Mouse (Mus musculus): ENCODE data around the gene Zfp366. TPM values are rescaled to one million over a fixed set of nuclear protein-coding genes. Genes with fewer than 3 reads are reported as not detected.

Zfp366 gene
- polyA plus RNA-seq, 1 experiment from 2014 or later, result 0.43 TPM

DNA sequence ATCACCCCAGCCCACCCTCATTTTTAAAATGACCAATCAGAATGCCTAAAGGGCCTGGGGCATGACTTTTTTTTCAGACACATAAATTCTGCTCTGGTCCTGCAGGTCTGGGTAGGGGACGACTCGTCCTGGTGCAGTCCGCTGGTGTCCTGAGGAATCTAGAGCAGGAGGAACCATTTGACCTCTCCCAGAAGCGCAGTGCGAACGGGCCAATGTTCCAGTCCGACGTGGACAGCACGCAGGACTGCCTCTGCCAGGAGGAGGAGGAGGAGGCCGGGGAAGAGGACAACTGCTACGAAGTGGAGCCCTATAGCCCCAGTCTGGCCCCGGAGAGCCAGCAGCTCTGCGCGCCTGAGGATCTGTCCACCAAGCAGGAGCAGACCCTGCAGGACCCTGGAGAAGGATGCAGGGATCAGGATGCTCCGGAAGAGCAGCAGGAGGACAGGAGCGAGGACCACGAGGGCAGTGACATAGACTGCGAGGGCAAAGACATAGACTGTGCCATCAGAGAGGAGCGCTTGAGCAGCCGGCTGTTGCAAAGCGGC, 61.4 kb downstream of the Zfp366 start:
- Histone ChIP-seq H3K27me3 (replicated peaks; ENCODE audit: control insufficient read depth, insufficient read depth, low read length) (no peaks in the 10 kb centered on the region), H3K9me3 (replicated peaks; ENCODE audit: control insufficient read depth, low read length) (no peaks in the 10 kb centered on the region), H3K27ac (ENCODE audit: low read depth, low read length) (no peak overlapping the region), H3K4me1 (ENCODE audit: control insufficient read depth, insufficient read depth, low read length) (no peaks in the 10 kb centered on the region), H3K4me2 (ENCODE audit: low read length) (no peak overlapping the region), H3K4me3 (ENCODE audit: low read depth, low read length) (no peak overlapping the region), H3K9ac (ENCODE audit: low read length) (no peak overlapping the region), H3K36me3 (ENCODE audit: control insufficient read depth, insufficient read depth, low read length) (no peaks in the 10 kb centered on the region)
- DNase-seq (ENCODE audit: low spot score) (no peak), ATAC-seq (no peak)
- 82% methylated on average over 21 of the region's 21 CpGs for WGBS

DNA sequence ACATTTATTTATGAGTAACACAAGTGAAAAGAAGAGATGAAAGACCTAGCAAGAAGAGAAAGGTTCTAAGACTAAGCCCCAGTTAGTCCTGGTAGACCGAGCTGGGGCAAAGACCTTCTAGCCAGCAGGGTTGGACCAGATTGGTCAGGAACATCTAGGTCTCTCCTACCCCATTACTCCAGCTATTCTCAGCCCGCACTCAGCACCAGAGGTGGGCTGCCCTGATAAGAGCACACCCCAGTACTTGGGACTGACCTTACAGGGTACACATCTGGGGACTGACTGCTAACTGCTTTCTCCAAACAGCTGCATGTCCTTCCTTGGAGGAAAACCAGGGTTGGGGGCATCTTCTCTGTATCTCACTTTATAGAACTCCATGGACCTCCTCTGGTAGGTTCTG, 66.2 kb downstream of the Zfp366 start:
- no peaks in the 10 kb centered on the region for H3K4me1 ChIP-seq (ENCODE audit: control insufficient read depth, insufficient read depth, low read length)
- H3K9ac ChIP-seq (ENCODE audit: low read length), result no peak overlapping the region
- H3K27me3 ChIP-seq (replicated peaks; ENCODE audit: control insufficient read depth, insufficient read depth, low read length), result no peaks in the 10 kb centered on the region
- 92% methylated on average over 2 of the region's 2 CpGs for WGBS
- H3K4me2 ChIP-seq (ENCODE audit: low read length), result no peak overlapping the region
- H3K36me3 ChIP-seq (ENCODE audit: control insufficient read depth, insufficient read depth, low read length), result no peaks in the 10 kb centered on the region
- H3K27ac ChIP-seq (ENCODE audit: low read depth, low read length), result no peak overlapping the region
- DNase-seq (ENCODE audit: low spot score), result no peak
- H3K9me3 ChIP-seq (replicated peaks; ENCODE audit: control insufficient read depth, low read length), result no peaks in the 10 kb centered on the region; the same call in 1 of the 2 replicates
- no peak overlapping the region for H3K4me3 ChIP-seq (ENCODE audit: low read depth, low read length)
- ATAC-seq, result no peak

DNA sequence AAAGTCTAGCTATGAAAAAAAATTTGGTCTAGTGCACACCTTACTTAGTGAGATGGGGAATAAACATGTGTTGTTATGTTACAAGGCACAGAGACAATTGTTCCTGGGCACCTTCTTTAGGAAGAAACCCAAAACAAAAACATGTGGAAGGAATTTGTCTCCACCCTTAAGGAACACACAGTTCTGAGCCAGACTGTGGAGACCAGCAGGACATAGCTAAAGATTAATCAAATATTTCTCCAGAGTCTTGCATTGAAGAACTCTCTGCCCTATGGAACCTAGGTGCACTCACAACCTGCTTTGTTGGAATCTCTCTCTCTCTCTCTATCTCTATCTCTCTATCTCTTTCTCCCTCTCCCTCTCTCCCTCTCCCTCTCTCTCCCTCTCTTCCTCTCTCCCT, 69.6 kb downstream of the Zfp366 start:
- no peaks in the 10 kb centered on the region for H3K4me1 ChIP-seq (ENCODE audit: control insufficient read depth, insufficient read depth, low read length)
- H3K4me3 ChIP-seq (ENCODE audit: low read depth, low read length), result no peak overlapping the region
- no peak for DNase-seq (ENCODE audit: low spot score)
- H3K4me2 ChIP-seq (ENCODE audit: low read length), result no peak overlapping the region
- H3K9me3 ChIP-seq (replicated peaks; ENCODE audit: control insufficient read depth, low read length), result no peaks in the 10 kb centered on the region; the same call in 1 of the 2 replicates
- H3K36me3 ChIP-seq (ENCODE audit: control insufficient read depth, insufficient read depth, low read length), result no peaks in the 10 kb centered on the region
- no peak overlapping the region for H3K27ac ChIP-seq (ENCODE audit: low read depth, low read length)
- no peak overlapping the region for H3K9ac ChIP-seq (ENCODE audit: low read length)
- ATAC-seq, result no peak
- no peaks in the 10 kb centered on the region for H3K27me3 ChIP-seq (replicated peaks; ENCODE audit: control insufficient read depth, insufficient read depth, low read length)

DNA sequence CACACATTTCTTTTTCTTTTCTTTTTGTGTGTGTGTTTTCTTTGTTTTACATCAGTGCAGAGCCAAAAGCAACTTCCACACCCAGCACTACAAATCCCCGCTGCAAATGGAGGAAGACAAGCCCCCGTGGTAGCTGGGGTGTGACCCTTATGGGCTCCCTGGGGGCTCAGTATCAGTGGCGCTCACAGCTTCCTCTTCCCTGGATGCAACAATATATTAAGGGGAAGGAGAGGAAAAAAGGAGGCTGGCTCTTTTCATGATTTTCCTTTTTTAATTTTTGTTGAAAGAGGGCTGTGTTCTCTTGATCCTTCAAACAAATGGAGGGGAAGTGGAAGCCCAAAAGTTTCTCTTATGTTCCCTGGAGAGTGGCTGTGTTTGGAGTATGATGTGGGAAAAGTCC, 70.2 kb downstream of the Zfp366 start:
- Histone ChIP-seq H3K4me2 (ENCODE audit: low read length) (no peak overlapping the region), H3K27me3 (replicated peaks; ENCODE audit: control insufficient read depth, insufficient read depth, low read length) (no peaks in the 10 kb centered on the region), H3K9me3 (replicated peaks; ENCODE audit: control insufficient read depth, low read length) (no peaks in the 10 kb centered on the region; the same call in 1 of the 2 replicates), H3K36me3 (ENCODE audit: control insufficient read depth, insufficient read depth, low read length) (no peaks in the 10 kb centered on the region), H3K4me1 (ENCODE audit: control insufficient read depth, insufficient read depth, low read length) (no peaks in the 10 kb centered on the region), H3K27ac (ENCODE audit: low read depth, low read length) (no peak overlapping the region), H3K9ac (ENCODE audit: low read length) (no peak overlapping the region), H3K4me3 (ENCODE audit: low read depth, low read length) (no peak overlapping the region)
- 59% methylated on average over 3 of the region's 3 CpGs for WGBS
- ATAC-seq (no peak), DNase-seq (ENCODE audit: low spot score) (no peak)

DNA sequence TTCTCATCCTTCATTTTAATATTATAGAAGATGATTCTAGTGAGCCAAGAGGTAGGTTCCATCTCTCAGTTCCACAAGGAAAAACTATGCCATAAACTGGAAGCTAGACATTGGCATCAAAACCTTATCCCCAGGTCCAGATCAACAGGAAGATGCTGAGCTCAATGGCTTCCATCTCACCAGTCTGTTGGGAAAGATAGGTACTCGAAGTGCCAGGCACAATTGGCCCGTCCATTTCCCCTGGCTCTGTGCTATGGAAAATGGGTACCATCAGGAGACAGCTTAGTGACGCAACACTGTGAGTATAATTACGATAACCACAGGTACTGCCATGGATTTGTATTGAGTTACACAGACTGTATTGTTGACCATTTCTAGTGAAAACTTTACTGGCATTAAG, 72.3 kb downstream of the Zfp366 start:
- Histone ChIP-seq H3K4me3 (ENCODE audit: low read depth, low read length) (no peak overlapping the region), H3K4me2 (ENCODE audit: low read length) (no peak overlapping the region), H3K36me3 (ENCODE audit: control insufficient read depth, insufficient read depth, low read length) (no peaks in the 10 kb centered on the region), H3K9ac (ENCODE audit: low read length) (no peak overlapping the region), H3K27me3 (replicated peaks; ENCODE audit: control insufficient read depth, insufficient read depth, low read length) (no peaks in the 10 kb centered on the region), H3K27ac (ENCODE audit: low read depth, low read length) (no peak overlapping the region), H3K4me1 (ENCODE audit: control insufficient read depth, insufficient read depth, low read length) (no peaks in the 10 kb centered on the region), H3K9me3 (replicated peaks; ENCODE audit: control insufficient read depth, low read length) (no peaks in the 10 kb centered on the region; the same call in 1 of the 2 replicates)
- 87% methylated on average over 4 of the region's 4 CpGs for WGBS
- DNase-seq (ENCODE audit: low spot score) (no peak), ATAC-seq (no peak)

DNA sequence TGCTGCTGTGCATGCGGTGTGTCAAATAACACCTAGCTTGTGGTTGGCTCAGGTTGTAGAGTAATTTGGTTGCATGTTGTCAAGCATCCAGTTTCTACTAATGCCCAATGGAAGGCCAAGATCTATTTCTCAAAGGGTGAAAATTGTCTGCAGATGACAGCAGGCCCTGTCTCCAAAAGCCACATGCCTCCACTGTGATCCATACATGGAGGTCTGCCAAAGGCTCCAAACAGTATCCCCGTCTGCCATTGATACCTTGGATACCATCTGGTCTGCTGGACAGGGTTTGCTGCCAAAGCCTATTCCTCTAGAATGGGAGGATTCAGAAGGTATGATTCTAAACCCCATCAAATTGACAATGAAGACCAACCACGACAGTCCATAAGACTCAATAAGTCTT, 74.1 kb downstream of the Zfp366 start:
- ATAC-seq (no peak), DNase-seq (ENCODE audit: low spot score) (no peak)
- no peaks in the 10 kb centered on the region for H3K4me1 ChIP-seq (ENCODE audit: control insufficient read depth, insufficient read depth, low read length)
- 87% methylated on average over 3 of the region's 3 CpGs for WGBS
- H3K27me3 ChIP-seq (replicated peaks; ENCODE audit: control insufficient read depth, insufficient read depth, low read length), result no peaks in the 10 kb centered on the region
- no peaks in the 10 kb centered on the region for H3K36me3 ChIP-seq (ENCODE audit: control insufficient read depth, insufficient read depth, low read length)
- no peak overlapping the region for H3K4me3 ChIP-seq (ENCODE audit: low read depth, low read length)
- no peak overlapping the region for H3K4me2 ChIP-seq (ENCODE audit: low read length)
- H3K9me3 ChIP-seq (replicated peaks; ENCODE audit: control insufficient read depth, low read length), result no peaks in the 10 kb centered on the region
- H3K27ac ChIP-seq (ENCODE audit: low read depth, low read length), result no peak overlapping the region
- no peak overlapping the region for H3K9ac ChIP-seq (ENCODE audit: low read length)

DNA sequence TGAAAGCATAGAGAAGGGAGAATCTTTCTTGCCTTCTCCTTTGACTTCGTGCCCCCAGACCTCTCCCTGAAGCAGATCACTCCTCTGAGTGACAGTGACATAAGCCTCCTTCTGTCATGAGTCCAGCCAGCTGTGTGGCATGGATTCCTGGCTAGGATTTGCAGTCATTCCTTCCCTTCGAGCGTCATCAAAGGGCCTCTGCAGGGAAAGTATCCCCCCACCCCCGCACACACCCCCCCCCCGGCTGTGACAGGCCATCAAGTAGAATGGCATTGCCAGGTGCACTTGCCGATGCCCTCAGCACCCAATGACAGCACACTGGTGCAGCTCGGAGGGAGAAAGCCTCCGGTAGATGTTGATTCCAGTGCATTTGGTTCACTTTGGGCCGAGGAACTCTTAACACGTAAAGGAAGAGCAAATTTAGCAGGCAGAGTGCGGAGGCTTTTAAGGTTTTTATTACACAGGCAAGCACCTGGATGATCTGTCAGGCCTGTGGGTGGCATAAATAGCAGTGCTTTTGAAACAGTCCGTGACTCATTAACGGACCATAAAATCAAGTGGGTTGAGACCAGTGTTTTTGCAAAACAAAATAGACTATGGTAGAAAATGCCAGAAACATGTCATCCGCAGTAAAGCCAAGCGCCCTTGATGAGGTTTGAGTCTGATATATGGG, 75.0 kb downstream of the Zfp366 start:
- H3K27me3 ChIP-seq (replicated peaks; ENCODE audit: control insufficient read depth, insufficient read depth, low read length), result no peaks in the 10 kb centered on the region
- DNase-seq (ENCODE audit: low spot score) (no peak), ATAC-seq (no peak)
- WGBS, result 82% methylated on average over 15 of the region's 15 CpGs
- H3K4me2 ChIP-seq (ENCODE audit: low read length), result no peak overlapping the region
- H3K4me3 ChIP-seq (ENCODE audit: low read depth, low read length), result no peak overlapping the region
- H3K4me1 ChIP-seq (ENCODE audit: control insufficient read depth, insufficient read depth, low read length), result no peaks in the 10 kb centered on the region
- no peaks in the 10 kb centered on the region for H3K36me3 ChIP-seq (ENCODE audit: control insufficient read depth, insufficient read depth, low read length)
- no peak overlapping the region for H3K9ac ChIP-seq (ENCODE audit: low read length)
- no peaks in the 10 kb centered on the region for H3K9me3 ChIP-seq (replicated peaks; ENCODE audit: control insufficient read depth, low read length)
- H3K27ac ChIP-seq (ENCODE audit: low read depth, low read length), result no peak overlapping the region

DNA sequence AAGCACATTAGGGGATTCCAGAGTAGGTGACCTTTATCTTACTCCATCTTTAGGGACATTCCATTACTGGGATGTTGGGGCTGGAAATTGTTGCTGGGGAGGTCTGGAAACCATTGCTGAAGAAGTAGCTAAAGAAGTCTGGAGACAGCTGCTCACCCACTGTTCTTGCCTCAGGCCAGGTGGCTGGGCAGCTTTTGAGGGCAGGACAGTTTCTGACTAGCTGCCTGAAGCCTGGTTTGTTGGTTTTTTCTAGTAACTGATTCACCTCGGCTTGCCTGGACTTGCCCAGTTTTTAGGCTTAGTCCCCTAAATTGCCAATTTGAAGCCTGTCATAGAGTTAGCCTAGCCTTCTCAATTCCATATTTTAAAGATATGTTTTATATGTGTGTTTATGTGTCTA, 77.8 kb downstream of the Zfp366 start:
- WGBS, result 88% methylated on average over 1 of the region's 1 CpGs
- no peak for DNase-seq (ENCODE audit: low spot score)
- no peaks in the 10 kb centered on the region for H3K36me3 ChIP-seq (ENCODE audit: control insufficient read depth, insufficient read depth, low read length)
- no peaks in the 10 kb centered on the region for H3K9me3 ChIP-seq (replicated peaks; ENCODE audit: control insufficient read depth, low read length)
- ATAC-seq, result no peak
- no peak overlapping the region for H3K4me2 ChIP-seq (ENCODE audit: low read length)
- no peak overlapping the region for H3K27ac ChIP-seq (ENCODE audit: low read depth, low read length)
- no peaks in the 10 kb centered on the region for H3K27me3 ChIP-seq (replicated peaks; ENCODE audit: control insufficient read depth, insufficient read depth, low read length)
- H3K9ac ChIP-seq (ENCODE audit: low read length), result no peak overlapping the region
- no peak overlapping the region for H3K4me3 ChIP-seq (ENCODE audit: low read depth, low read length)
- no peaks in the 10 kb centered on the region for H3K4me1 ChIP-seq (ENCODE audit: control insufficient read depth, insufficient read depth, low read length)

DNA sequence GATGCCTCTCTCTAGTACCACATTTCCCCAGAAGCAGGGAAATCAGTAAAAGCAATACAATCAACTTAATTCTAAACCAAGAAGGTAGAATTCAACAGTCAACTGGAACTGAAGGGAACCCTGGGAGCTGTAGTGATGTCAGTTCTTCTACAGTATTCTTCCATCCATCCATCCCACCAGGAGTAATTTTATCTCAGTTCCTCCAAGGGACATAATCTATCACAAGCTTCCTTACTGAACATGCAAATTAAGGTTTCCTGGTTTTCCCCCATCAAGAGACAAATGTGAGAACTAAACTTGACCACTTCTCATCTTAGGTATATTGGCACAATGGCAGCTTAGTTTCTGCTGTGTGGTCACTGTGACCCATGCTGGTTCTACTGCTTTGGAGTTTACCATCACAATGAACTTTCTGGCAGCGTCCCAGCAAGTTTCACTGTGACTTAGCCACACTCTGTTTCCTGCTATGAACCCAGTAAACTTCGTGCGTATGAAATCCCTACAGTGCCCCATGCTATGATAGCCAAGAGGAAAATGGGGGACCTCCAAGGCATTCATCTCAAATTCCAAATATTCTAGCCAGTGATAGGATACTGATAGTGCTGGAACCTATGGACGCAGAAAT, 78.6 kb downstream of the Zfp366 start:
- H3K4me2 ChIP-seq (ENCODE audit: low read length), result no peak overlapping the region
- ATAC-seq, result no peak
- no peaks in the 10 kb centered on the region for H3K4me1 ChIP-seq (ENCODE audit: control insufficient read depth, insufficient read depth, low read length)
- H3K27ac ChIP-seq (ENCODE audit: low read depth, low read length), result no peak overlapping the region
- no peaks in the 10 kb centered on the region for H3K27me3 ChIP-seq (replicated peaks; ENCODE audit: control insufficient read depth, insufficient read depth, low read length)
- no peak for DNase-seq (ENCODE audit: low spot score)
- no peak overlapping the region for H3K4me3 ChIP-seq (ENCODE audit: low read depth, low read length)
- no peaks in the 10 kb centered on the region for H3K36me3 ChIP-seq (ENCODE audit: control insufficient read depth, insufficient read depth, low read length)
- 70% methylated on average over 4 of the region's 4 CpGs for WGBS
- no peaks in the 10 kb centered on the region for H3K9me3 ChIP-seq (replicated peaks; ENCODE audit: control insufficient read depth, low read length)
- H3K9ac ChIP-seq (ENCODE audit: low read length), result no peak overlapping the region

Measured in forebrain, embryonic 14.5 days (tissue).